Comparison of ENCODE assay signal across 8 mouse cellular contexts in the genomic region with DNA sequence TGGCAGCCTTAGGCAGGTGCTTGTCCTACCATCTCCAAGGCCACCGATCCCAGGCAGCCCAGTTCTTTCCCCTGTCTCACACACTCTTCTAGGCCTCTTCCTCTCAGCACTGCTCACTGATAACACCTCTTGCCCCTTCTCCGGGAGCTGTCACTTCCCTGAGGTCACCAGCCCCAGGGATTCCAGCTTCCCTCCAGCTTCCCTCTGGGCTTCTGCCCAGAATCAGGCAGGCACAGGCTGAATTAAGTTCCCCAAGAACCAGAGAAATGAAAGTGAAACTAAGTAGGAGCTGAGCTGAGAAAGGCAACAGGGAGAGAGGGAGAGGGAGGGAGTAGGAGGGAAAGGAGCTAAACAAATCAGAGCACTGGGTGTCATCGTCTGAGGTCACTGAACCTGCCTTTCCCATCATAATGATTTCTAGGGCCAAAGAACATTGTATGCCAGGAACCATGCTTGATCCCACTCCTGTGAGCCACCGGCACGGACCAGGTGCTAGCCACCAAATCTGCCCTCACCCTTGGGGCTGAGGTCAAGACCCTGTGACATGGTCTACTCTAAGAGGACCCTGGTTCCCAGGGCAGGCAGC. TPM values are rescaled to one million over a fixed set of nuclear protein-coding genes. Genes with fewer than 3 reads are reported as not detected.
DNase-seq lines count a peak whose midpoint lies in the region; ATAC-seq and TF ChIP-seq lines count a peak whose summit lies in the region.

No protein-coding gene starts in this region.

- H3K27me3 ChIP-seq in Patski: no peaks in the 10 kb centered on the region
- no peaks in the 10 kb centered on the region for H3K27me3 ChIP-seq in hindbrain, embryonic 13.5 days

- in situ Hi-C loops in Patski (cut with MboI; ENCODE audit: low pct_unique_long_range_greater_than_20kb): loop anchor here (5.0 kb wide), 1 partner anchor 47 kb away; no protein-coding TSS in a partner anchor

- CTCF ChIA-PET in Patski (lab: Charles Lee): interaction anchor here (1.1 to 1.9 kb wide), 2 partner anchors 15 to 57 kb away, joined by 3 to 9 read pairs; no protein-coding TSS in a partner anchor

- H3K4me2 ChIP-seq in hindbrain, embryonic 13.5 days: 0 out of 2 replicates have a peak overlapping the region, but pooled peaks have one; percentile 10

- 41% methylated on average over 5 of the region's 5 CpGs for WGBS in hindbrain, embryonic 13.5 days
- 6% methylated on average over 5 of the region's 5 CpGs for WGBS in lung, adult 2 months
- WGBS in olfactory bulb, adult 2 months: 22% methylated on average over 5 of the region's 5 CpGs

- peak overlapping the region; percentile 45; the same call in 1 of the 2 replicates for H3K27ac ChIP-seq in hindbrain, embryonic 13.5 days
- peak overlapping the region; percentile 100 for H3K27ac ChIP-seq in olfactory bulb, adult 2 months (ENCODE audit: insufficient read depth, low read depth, low read length)

- no peak overlapping the region for H3K4me3 ChIP-seq in hindbrain, embryonic 13.5 days
- H3K4me3 ChIP-seq in lung, adult 2 months (replicated peaks; ENCODE audit: extremely low read depth, low read depth, low read length): peak overlapping the region; percentile 64
- peak overlapping the region; percentile 22 for H3K4me3 ChIP-seq in olfactory bulb, adult 2 months (ENCODE audit: insufficient read depth, low read depth, low read length)

- TF ChIP-seq POLR2A in lung, adult 2 months (IDR thresholded peaks at IDR 0.05; ENCODE audit: borderline replicate concordance, extremely low read depth, low read depth, low read length): no peak; the same call in 1 of the 2 replicates
- 0 out of 2 replicates have a peak, but pooled peaks have one; percentile 35 for TF ChIP-seq POLR2A in olfactory bulb, adult 2 months (IDR thresholded peaks at IDR 0.05; ENCODE audit: insufficient read depth, low read depth, low read length)

- no peak for TF ChIP-seq CTCF in Patski (IDR thresholded peaks at IDR 0.05)
- no peak for TF ChIP-seq CTCF in lung, adult 2 months (IDR thresholded peaks at IDR 0.05; ENCODE audit: insufficient read depth, low read length)
- TF ChIP-seq CTCF in olfactory bulb, adult 2 months (IDR thresholded peaks at IDR 0.05; ENCODE audit: insufficient read depth, low read depth, low read length): no peak

- H3K4me1 ChIP-seq in hindbrain, embryonic 13.5 days (replicated peaks): peaks cover 29% of the 10 kb centered on the region
- H3K4me1 ChIP-seq in lung, adult 2 months (ENCODE audit: control insufficient read depth, insufficient read depth, low read length): peaks cover 11% of the 10 kb centered on the region
- peaks cover 39% of the 10 kb centered on the region for H3K4me1 ChIP-seq in olfactory bulb, adult 2 months (ENCODE audit: control insufficient read depth, insufficient read depth, low read length)

- no peaks in the 10 kb centered on the region for H3K36me3 ChIP-seq in hindbrain, embryonic 13.5 days

- peak; percentile 85 for ATAC-seq in Patski
- peak; percentile 38; the same call in 1 of the 2 replicates for ATAC-seq in hindbrain, embryonic 13.5 days (ENCODE audit: low FRiP score)

- DNase-seq in Patski (ENCODE audit: low read depth, low spot score): peak; percentile 42
- DNase-seq in cerebellum, adult 9-10 months: peak; percentile 36
- peak; percentile 12 to 18 for DNase-seq in frontal cortex, postnatal 14 days (ENCODE audit: low spot score in 2 of 2)
- DNase-seq in layer of hippocampus, adult 9-11 months: peak; percentile 55
- peak; percentile 65 for DNase-seq in lung, adult 2 months
- no peak for DNase-seq in spleen, adult 12 weeks (ENCODE audit: low spot score)

- no peaks in the 10 kb centered on the region for H3K9me3 ChIP-seq in hindbrain, embryonic 13.5 days

- POLR2A ChIA-PET in Patski (lab: Charles Lee): interaction anchor here (1.0 kb wide), 1 partner anchor 10 kb away, joined by 3 read pairs; no protein-coding TSS in a partner anchor

- H3K9ac ChIP-seq in hindbrain, embryonic 13.5 days: peak overlapping the region; percentile 39; the same call in 1 of the 2 replicates

RNA-seq across cellular contexts. Expression of a gene that starts 20.4 kb away (rescaled TPM):
- polyA plus RNA-seq in Patski (2021): not detected
- polyA plus RNA-seq in hindbrain, embryonic 13.5 days (2015; fragmentation: Nextera tagmentation; extraction: Ambion mirVana): not detected in 2 replicates
- 0.32 and 0.41 TPM in 2 replicates for polyA plus RNA-seq in lung, adult 2 months (2012; rRNA removed)
- polyA plus RNA-seq in olfactory bulb, adult 2 months (2012; ENCODE audit: insufficient read depth, insufficient read length, low replicate concordance, missing spikeins): not detected in 2 replicates
